Mouse (Mus musculus) adrenal gland (tissue): ENCODE results near the gene Ghr.

Source experiments
- intact Hi-C: fragments of 180-260 bp; cut with DNase I; formaldehyde crosslinking; loops from one replicate; pipeline ENCODE4 v1.15.1; 2025

The Ghr gene

DNA sequence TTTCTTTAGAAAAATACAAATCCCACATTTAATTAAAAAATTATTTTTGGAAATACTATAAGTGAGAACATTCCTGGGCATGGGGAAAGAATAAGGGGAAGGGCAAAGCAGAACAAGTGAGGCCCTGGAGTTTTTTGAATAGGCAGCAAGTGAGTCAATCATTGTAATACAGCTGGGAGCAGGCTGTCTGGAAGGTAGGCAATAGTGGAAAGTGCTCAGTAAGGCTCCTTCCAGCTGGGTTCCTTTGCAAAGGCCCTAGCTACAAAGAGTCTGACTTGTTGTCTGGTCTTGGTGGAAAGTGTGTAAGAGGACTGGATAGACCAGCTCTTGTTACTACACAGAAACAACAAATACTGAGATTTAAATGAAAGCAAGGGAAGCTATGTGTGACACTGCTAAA, 194.3 kb downstream of the Ghr start:
- intact Hi-C loops, result no loop called here

DNA sequence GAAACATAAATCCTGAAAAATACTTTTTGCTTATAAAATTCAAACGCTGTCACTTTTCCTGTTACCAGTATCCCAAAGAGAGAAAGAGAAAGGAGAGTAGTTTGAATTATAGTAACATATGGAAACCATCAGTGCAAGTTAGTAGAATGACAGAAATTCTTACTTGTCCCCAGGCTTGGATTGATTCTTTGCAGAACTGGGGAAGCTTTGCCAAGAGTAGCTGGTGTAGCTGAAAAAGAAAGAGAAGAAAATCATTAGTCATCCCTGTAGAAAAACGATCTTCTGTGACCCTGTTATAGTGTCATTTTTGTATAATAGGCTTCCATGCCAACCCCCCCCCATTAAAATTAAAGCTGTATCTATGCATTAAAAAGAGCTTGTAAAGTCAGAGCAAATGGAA, 194.8 kb downstream of the Ghr start:
- intact Hi-C loops, result no loop called here

DNA sequence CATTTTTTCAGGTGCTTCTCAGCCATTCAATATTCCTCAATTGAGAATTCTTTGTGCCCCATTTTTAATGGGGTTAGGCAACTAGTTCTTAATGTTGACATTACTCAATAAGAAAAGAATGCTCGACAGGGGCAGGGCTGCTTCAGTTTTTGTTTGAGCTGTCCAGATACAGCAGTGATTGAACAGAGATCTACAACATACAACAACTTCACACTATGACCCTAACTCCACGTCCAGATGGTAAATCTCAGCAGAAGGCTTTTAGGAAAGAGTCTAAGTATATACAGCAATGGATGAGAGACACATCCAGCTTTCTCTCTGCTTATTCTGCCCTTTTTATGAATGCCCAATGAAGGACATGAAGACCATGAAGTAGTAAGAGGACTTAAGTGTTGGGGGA, 199.5 kb downstream of the Ghr start:
- intact Hi-C loops, result no loop called here

DNA sequence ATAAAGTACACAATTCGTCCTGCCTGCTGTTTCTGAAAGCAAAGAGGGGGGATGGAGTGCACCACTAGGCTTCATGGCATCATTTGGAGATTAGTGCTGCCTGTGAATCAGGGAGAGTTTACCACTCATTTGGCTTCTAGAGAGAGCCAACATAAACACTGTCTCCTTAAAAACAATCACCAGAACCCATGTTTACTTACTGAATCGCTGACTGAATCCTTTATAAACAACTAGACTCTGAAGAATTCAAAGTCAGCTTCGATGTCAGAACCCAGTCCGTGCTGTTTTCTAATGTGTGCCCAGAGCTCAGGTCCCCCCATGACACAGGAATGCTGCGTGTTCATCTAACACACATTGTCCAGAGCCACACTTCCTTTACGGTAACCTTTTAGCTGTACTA, 201.9 kb downstream of the Ghr start:
- intact Hi-C loops, result no loop called here

DNA sequence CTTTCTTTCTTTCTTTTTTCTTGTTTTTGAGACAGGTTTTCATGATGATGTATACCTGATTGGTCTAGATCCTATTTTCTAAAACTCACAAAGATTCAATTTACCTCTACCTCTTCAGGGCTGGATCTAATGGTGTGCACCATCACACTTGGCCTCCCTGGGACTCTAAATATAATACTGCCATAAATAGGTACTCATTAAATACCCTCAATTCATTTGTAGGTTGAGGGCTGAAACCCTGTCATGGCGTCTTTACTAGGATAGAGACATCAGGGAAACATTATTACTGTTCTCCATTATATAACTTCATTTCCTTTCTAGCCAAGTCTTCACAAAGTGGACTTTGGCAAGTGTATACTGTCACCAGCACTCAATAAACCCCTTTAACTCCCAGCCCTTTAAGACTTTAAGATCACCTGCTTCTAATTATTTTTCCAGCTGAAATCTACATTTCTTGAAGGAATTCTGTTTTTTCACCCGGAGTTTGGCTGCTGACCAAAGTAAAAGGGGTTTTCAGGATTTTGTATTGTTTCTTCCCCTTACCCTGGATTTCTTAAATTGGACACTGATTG, 214.9 kb downstream of the Ghr start:
- intact Hi-C loops, result no loop called here

DNA sequence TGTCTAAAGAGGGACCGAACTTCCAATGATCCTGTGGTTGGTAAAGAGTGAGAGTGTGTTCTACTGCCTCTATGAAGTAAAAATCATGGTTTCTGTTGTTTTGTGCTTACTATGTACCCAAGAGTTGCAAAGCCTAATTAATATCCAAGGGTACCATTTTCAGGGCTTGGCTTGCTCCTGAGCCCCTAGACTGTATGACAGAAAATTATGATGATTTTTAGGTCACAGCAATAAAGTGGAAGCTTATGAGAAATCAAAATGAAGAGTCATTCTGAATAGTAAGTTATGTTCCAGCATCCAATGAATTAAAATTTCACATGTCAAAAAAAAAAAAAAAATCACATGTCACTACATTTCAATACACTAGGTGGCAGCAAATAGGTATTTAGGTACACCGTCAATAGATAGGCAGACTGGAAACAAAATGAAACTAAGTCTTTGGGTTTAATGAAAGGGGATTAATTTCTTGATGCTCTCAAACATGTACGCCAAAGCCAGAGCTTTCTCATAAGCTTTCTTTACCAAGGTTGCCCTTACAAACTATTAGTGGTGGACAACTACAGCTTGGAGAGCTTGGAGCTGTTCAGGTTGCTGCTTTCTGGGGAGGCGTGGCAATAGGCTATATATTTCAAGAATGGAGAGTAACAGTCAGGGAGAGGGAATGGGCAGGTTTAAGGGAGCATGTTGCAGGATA, 227.1 kb downstream of the Ghr start:
- intact Hi-C loops, result loop anchor here (2.0 kb wide), 2 partner anchors 227 to 553 kb away; partner anchors contain the start of gene Ghr

DNA sequence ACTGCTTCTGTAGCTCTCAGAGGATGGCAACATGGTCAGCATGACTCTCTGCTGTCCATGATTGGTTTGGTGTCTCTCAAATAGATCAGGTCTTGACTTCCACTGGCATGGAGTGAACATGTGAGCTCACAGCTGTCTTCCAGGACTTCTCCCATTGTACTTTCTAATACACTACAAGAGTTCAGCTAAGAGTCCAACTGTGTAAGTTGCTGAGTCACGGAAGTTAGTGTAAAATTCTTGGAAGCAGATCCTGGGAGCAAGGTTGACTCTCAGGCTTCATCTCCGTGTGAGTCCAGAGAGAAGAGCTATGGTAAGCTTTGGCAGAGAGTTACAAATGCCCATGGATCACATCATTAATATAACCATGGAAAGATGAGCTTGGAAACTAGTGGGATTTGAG, 229.6 kb downstream of the Ghr start:
- intact Hi-C loops, result no loop called here

DNA sequence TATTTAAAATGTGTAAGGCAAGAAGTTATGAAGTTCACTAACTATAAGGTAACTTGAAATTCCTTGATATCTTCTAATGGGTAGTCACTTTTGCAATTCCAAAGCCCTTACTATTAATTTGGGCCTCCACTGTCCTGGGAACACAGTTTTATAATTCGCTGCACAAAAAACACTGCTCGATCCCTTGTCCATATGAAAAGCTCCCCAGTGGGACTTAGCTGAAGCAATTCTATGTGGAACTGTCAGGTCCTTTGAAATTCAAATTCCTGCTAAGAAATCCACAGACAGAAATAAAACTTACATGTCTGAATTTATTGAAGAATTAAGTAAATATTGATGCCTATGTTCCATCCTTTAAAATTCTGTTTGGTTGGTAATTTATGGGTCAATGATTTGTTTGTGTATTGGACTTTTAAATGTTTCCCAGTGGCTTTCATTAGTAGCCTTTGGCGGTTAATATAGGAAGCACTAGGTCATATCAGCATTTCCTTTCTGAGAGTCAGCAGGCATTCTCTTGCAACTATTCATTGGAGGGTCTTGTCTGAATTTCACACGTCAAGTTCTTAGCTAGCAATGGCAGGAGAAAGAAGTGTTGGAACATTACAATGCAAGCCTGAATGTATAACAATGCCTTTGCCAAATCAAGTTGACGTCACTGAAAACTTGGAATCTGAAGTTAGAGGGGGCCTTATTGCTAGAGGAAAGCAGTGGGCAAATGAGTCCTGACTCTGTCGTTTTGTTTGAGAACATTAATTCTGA, 233.8 kb downstream of the Ghr start:
- intact Hi-C loops, result loop anchor here (5.0 kb wide), 1 partner anchor 137 kb away; no protein-coding TSS in a partner anchor

DNA sequence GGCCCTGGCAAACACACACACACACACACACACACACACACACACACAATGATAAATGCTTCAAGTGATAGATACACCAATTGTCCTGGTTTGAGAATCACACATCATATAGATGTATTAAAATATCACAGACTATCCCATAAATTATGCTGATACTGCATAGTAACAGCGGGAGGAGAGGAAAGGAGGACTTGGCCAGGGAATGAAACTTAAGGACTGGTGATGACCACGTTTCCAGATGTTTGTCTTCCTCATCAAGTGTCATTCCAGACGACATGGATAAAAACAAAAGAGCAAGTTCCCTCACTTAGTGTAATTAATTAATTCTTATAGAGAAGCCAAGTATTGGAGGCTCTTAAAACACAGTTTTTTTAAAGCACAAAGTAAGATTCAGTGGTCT, 236.6 kb downstream of the Ghr start:
- intact Hi-C loops, result loop anchor here (5.0 kb wide), 1 partner anchor 134 kb away; no protein-coding TSS in a partner anchor

DNA sequence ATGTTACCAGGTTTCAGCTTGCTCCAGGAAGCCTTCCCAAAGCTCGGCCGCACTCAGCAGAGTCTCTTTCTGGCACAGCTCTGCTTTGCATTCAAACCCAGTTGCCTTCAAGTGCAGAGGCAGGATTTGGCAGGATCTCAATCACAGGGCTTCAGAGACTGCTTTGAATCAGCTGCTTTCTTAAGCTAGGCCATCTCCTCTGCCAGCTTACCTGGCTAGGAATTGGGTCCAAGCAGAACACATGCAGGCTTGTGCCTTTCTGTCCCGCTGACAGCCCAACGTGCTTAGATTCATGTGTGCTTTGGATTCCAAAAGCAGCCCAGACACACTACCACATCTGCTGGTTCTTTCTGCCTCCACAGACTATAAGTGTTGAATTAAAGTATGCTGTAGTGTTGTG, 238.7 kb downstream of the Ghr start:
- intact Hi-C loops, result no loop called here

DNA sequence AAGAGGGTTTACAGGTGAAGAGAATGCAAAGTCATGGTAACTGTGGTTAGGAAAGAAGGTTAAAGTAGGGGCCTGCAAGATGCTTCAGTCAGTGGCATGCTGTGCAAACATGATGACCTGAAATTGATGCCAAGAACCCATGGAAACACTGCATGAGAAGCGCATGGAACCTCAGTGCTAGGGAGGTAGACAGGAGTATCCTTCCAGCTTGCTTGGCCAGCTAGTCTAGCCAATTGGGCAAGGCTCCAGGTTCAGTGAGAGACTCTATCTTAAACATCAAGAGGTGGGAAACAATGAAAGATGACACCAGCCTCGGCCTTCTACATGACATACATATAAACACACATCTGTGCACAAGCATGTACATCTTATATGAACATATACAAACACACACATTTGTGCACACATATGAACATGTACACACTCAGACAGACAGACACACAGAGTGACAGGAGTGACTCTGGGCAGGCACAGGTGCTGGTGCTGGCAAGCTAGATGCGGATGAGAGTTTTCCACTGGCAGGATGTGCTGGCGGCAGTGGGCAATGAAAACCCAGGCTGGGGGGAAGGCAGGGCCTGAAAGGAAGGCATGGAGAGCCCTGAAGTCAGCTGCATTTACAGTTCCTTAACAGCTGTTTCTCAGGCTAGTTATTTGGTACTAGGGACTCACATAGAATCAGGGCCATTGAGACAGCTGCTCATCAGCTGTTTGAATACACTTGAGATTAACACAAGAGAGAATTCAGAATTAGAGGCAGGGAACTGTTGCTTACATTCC, 241.3 kb downstream of the Ghr start:
- intact Hi-C loops, result no loop called here

DNA sequence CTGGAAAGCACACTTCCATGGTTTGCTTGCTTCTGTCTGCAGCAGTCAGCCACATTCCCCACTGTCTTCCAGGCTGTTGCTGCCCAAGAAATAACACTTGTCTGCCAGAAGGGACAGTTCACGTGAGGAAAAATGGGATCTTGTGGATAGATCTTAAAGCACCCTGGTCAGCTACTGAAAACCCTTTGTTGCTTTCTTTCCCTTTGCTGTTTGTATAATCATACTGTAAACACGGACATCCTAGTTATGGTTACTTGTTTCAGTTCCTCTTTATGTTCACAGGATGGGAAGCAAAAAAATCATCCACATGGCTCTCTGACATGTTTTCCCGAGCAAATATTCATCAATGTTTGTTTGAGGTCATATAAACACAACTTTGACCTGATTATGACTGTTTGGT, 243.4 kb downstream of the Ghr start:
- intact Hi-C loops, result no loop called here

DNA sequence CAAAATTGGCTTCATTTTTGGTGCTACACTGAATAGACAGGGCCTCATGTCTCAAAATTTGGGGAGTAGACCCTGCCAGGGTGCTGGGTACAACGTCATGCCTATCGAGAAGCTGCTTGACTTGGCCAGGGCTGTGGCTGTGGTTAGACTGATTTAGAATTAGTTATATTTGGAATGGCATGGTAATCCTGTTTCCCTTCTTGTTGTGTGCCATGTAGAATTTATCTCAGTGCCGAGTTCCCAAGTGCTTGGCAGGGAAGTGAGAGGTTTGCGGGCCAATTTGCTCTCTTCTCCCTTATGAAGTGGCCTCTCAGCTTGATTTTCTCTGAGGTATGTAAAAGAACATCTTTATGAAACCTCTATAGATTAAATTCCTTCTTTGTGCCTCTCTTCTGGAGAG, 250.8 kb downstream of the Ghr start:
- intact Hi-C loops, result no loop called here

DNA sequence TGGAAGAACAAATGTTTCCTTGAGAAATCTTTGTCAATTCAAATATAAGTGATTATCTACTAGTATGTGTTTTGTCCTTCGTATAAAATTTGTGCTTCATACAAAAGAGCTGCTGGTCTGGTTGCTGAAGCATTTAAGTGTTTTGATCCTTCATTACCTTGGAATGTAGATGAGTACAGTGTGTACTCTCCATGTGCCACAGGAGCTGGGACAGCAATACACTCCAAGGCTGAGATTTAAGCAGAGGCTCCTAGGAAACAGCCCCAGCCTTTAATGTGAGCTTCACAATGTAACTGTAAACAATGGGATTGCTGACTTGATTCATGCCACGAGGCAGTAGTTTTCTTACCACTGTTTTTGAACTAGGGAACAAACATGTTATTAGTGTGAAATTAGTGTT, 251.5 kb downstream of the Ghr start:
- intact Hi-C loops, result no loop called here

DNA sequence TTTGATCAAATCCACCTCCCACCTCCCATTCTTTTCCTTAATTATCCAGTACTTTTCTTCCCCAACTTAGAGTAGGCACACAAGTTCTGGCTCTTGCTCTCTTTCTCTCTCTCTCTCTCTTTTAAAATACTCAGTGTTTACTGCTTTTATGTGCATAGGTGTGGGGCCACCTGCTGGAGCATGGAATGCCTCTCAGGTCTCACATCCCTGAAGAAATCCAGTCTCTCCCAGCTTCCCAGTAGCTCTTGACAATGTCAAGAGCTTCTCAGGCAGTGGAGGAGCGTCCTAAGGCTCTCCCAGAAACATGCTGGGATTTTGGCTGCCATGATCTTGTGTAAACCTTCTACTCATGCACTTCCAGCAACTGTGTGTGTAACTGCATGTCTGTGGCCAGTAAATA, 253.0 kb downstream of the Ghr start:
- intact Hi-C loops, result no loop called here

DNA sequence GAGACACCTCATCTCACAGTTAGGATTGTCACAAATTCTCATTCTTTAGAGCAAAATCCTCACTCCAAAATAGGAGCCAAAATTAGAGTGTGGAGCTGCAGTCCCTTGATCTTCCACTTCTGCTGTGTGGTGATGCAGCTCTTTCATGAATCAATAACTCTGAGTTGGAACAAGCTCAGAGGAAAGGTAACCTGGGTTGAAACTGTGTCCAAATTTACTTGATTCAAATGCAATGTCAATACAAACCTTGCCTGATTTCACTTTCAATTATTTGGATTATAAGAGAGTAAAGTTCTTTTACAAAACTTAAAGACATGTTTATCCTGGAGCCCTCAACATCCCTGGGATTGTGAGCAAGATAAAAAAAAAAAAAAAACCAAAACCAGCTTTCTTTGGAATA, 260.3 kb downstream of the Ghr start:
- intact Hi-C loops, result no loop called here

DNA sequence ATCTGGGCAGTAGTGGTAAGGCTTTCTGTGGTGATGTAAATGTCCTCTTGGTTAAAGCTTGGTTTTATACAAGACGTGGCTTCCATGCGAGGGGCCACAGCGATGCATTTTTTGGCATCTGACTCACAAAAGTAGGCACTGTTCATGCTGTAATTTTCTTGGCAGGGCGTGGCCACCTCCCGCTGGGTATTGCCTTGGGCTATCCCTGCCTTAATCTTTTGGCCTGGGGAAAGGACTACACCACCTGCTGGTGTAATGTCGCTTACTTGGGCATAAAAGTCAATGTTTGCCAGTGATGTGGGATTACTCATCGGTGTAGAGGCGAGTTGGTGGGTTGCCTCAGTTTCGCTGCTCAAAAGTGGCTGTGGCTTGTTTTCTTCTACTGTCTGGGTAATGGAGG, 263.4 kb downstream of the Ghr start:
- intact Hi-C loops, result no loop called here

DNA sequence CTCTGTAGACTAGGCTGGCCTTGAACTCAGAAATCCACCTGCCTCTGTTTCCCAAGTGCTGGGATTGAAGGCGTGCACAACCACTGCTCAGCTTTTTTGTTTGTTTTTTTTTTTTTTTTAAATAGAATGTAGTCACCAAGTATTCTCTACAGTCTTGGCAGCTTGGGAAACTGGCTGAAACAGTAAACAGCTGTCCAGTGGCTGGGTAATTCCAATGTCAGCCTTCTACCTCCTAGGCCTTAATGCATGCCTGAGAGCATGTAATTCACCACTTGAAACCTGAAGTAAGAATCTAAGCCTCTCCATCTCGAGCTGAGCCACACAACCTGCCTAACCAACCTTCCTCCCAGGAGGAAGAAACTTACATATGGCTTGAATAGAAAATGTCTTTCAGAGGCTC, 266.7 kb downstream of the Ghr start:
- intact Hi-C loops, result no loop called here

DNA sequence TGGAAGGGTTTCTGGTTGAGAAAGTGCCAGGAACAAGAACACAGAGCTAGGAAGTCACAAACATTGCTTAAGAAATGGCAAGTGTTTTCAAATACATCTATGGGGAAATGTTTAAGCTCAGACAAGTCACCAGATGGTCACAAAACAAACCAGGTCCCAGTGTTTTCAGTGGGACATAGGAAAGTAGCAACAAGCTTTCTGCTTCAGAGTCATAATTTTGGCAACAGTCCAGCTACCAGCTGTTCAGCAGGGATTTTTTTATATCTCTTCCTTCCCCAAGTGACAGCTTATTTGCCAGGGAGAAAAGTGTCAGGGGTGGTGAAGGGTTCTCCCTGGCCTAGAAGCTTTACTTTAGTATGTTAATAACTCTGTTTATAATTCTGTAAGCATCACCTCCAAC, 270.4 kb downstream of the Ghr start:
- intact Hi-C loops, result no loop called here

DNA sequence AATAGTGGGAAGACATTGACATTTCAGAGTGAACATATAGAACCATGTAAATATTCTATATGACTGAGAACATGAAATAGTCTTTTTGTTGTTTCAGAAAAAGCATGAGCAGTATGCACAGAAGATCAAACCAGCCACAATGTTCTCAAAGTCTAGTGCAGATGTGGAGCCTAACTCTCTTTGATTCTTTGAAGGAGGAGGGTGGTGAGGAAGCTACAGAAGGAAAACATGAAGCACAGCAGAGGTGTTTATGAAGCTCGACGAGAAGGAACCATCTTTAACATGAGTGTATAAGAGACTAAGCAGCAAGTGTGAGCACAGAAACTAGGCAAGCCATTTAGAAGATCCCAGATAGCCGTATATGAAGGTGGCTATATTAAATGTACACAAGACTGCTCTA, 273.4 kb downstream of the Ghr start:
- intact Hi-C loops, result no loop called here

DNA sequence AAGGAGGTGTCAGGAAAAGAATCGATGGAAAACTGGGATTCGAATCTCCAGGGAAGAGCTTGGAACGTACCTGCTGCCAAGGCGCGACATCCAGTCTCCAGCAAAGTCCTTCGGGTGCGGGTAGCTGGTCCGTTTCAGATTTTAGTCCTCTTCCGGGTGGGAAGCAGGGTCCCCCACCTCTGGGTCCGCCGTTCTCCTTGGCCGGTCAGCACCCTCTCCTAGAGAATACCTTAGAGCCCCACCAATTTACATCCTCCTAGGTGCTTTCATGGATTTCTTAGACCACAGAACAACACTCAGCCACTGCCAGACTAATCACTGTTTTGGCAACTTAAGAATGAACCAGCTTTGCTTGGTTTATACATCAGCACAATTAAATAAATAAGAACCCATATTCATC, 279.9 kb downstream of the Ghr start, which contains the start of gene Ccdc152:
Gene Ccdc152, minus strand, starts transcription at position 101 of the 400 bp plus-strand sequence.
- intact Hi-C loops, result no loop called here
